Mouse (Mus musculus) midbrain, embryonic 14.5 days (tissue): Measurements from ENCODE around the gene Gm12394. TPM values are rescaled to one million over a fixed set of nuclear protein-coding genes. Genes with fewer than 3 reads are reported as not detected.
"Not testable (repeated sequence)": the region's sequence is repeated elsewhere in the genome, so short reads cannot be mapped to it uniquely, and the experiment has no call there.

Experiments
- ATAC-seq: fragments of 200-750 bp; cut with Nextera tagmentation; 2 replicates; pipeline ENCODE4 v1.8.0; 2017; ENCODE audit warnings: moderate number of reproducible peaks, moderate library complexity; ENCODE audit not compliant: low FRiP score, low TSS enrichment
- DNase-seq: peaks from one replicate; pipeline ENCODE4 v3.0.0-alpha.2; 2015
- H3K27ac ChIP-seq: fragments of 300-500 bp; sonication (generic); replicated peaks from 2 replicates; pipeline ENCODE4 v1.5.1; 2014; ENCODE audit warnings: mild to moderate bottlenecking, low read depth, low read length, moderate library complexity
- H3K27me3 ChIP-seq: fragments of 300-500 bp; sonication (generic); 2 replicates; pipeline ENCODE4 v1.6.1; 2014; ENCODE audit warnings: low read length, control low read depth, mixed read lengths; ENCODE audit not compliant: control insufficient read depth, insufficient read depth
- H3K36me3 ChIP-seq: fragments of 300-500 bp; sonication (generic); 2 replicates; pipeline ENCODE4 v1.6.1; 2014; ENCODE audit warnings: low read length, control low read depth; ENCODE audit not compliant: control insufficient read depth, insufficient read depth
- H3K4me1 ChIP-seq: fragments of 300-500 bp; sonication (generic); 2 replicates; pipeline ENCODE4 v1.6.1; 2014; ENCODE audit warnings: mild to moderate bottlenecking, antibody characterized with exemption, low read length, control low read depth; ENCODE audit not compliant: control insufficient read depth, insufficient read depth
- H3K4me2 ChIP-seq: fragments of 300-500 bp; sonication (generic); 2 replicates; pipeline ENCODE4 v1.6.1; 2014; ENCODE audit warnings: mild to moderate bottlenecking, low read length, moderate library complexity
- H3K4me3 ChIP-seq: fragments of 300-500 bp; sonication (generic); replicated peaks from 2 replicates; pipeline ENCODE4 v1.5.1; 2014; ENCODE audit warnings: low read depth, low read length
- H3K9ac ChIP-seq: fragments of 300-500 bp; sonication (generic); replicated peaks from 2 replicates; pipeline ENCODE4 v1.6.1; 2014; ENCODE audit warnings: mild to moderate bottlenecking, low read length, moderate library complexity
- H3K9me3 ChIP-seq: fragments of 300-500 bp; sonication (generic); 2 replicates; pipeline ENCODE4 v1.6.1; 2016; ENCODE audit warnings: low read length, control low read depth, mixed read lengths; ENCODE audit not compliant: control insufficient read depth
- WGBS: fragments of 180-500 bp; shearing (Covaris S2); extraction: QIAGEN DNeasy Blood & Tissue Kit; methylation state at CpG from one replicate; pipeline ENCODE4 v1.1.7; 2014; 5-methylcytosine and 5-hydroxymethylcytosine counted together
- polyA plus RNA-seq: library from polyadenylated mRNA; unstranded; fragments of >200 nt; fragmentation: Nextera tagmentation; extraction: Ambion mirVana; gene quantifications from 2 replicates; pipeline ENCODE4 v1.2.1, GENCODE M21; 2014

The Gm12394 gene
- polyA plus RNA-seq, 1 experiment from 2014 or later = 0.92 TPM

DNA sequence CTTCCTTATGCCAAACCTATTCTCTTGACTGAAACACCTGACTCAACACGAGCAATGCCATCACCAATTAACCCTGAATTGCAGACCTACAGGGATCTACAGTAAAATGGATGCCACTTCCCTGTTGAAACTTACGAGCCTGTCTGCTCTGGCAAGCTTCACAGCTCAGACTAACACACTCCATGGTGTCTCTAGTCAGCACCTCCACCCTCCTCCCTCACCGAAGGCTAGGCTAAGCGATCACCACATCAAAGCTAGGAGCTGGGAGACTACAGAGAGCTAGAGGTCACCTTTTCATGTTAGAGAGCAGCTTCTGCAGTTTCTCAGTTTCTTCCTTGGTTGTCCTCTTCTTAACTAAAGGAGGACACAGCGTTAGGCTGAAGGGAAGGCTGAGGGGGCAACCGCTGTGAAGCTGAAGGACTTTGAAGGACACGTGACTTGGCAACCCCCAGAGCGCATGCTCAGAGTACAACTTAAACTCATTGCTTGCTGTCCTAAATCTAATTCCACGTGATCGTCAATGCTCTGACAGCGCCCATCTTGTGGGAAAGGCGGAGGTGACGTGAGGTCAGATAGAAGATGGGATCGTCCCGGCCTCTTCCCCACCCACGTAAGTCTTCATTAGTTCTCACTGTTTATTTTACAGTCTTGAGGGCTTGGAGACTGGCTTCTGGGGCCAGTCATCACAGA lies 16.3 kb upstream of the Gm12394 start:
- no peak overlapping the region for H3K4me3 ChIP-seq
- no peaks in the 10 kb centered on the region for H3K4me1 ChIP-seq
- H3K36me3 ChIP-seq = no peaks in the 10 kb centered on the region
- H3K9me3 ChIP-seq = no peaks in the 10 kb centered on the region
- H3K4me2 ChIP-seq = no peak overlapping the region
- DNase-seq (no peak), ATAC-seq (no peak)
- no peaks in the 10 kb centered on the region for H3K27me3 ChIP-seq
- H3K9ac ChIP-seq = no peak overlapping the region
- WGBS = 87% methylated on average over 16 of the region's 16 CpGs
- no peak overlapping the region for H3K27ac ChIP-seq

GRCm38 (mm10) chr4:42872151-42872550 lies 15.6 kb upstream of the Gm12394 start:
- ATAC-seq (no peak), DNase-seq (no peak)
- H3K4me1 ChIP-seq = no peaks in the 10 kb centered on the region
- no peak overlapping the region for H3K4me2 ChIP-seq
- no peak overlapping the region for H3K9ac ChIP-seq
- H3K9me3 ChIP-seq = no peaks in the 10 kb centered on the region
- WGBS = 98% methylated on average over 7 of the region's 7 CpGs
- H3K27ac ChIP-seq = no peak overlapping the region
- no peaks in the 10 kb centered on the region for H3K36me3 ChIP-seq
- no peaks in the 10 kb centered on the region for H3K27me3 ChIP-seq
- no peak overlapping the region for H3K4me3 ChIP-seq

DNA sequence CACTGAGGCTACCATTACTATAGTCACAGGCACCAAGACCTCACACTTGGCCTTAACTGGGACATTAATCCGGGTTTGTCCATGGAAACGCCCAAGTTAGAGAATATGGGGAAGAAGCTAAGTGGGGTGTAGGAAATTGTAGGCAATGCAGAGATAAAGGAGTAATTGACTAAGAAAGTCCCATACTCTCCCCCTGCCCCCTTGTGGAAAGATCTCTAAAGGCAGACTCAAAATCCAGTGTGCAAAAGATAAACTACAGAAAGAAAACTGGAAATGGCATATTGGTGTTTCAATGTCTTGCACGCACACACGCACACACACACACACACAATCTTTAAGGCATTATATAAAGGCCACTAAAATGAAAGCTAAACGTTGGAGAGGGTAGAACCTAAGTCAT lies 14.2 kb upstream of the Gm12394 start:
- no peak for DNase-seq
- Histone ChIP-seq H3K27ac (no peak overlapping the region), H3K4me3 (no peak overlapping the region), H3K36me3 (no peaks in the 10 kb centered on the region), H3K27me3 (no peaks in the 10 kb centered on the region), H3K4me2 (no peak overlapping the region), H3K4me1 (no peaks in the 10 kb centered on the region), H3K9ac (no peak overlapping the region), H3K9me3 (no peaks in the 10 kb centered on the region)
- ATAC-seq = no peak
- 87% methylated on average over 5 of the region's 5 CpGs for WGBS

DNA sequence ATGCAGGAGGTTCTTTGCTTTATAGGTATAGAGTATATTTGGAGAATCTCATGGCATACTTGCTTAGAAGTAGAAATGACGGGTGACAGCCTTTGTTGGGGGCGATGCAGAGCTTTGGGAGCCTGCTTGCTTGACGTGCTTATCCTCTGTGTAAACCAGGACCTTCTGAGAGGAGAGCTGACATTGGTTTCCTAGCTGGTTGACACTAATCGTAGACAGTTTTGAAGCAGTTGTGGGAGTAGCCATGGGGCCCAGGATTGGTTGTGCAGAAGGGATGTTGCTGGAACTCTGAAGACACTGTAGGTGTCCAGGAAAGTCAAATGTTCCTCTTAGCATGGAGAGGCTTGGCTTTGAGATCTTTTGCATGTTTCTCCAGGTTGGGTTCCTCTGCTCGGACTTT lies 11.6 kb upstream of the Gm12394 start:
- Histone ChIP-seq H3K4me1 (no peaks in the 10 kb centered on the region), H3K9me3 (no peaks in the 10 kb centered on the region), H3K36me3 (no peaks in the 10 kb centered on the region), H3K4me2 (no peak overlapping the region), H3K4me3 (no peak overlapping the region), H3K27me3 (no peaks in the 10 kb centered on the region), H3K9ac (no peak overlapping the region), H3K27ac (no peak overlapping the region)
- DNase-seq = no peak
- 87% methylated on average over 5 of the region's 5 CpGs for WGBS
- ATAC-seq = no peak

- Histone ChIP-seq H3K36me3 (no peaks in the 10 kb centered on the region), H3K4me1 (no peaks in the 10 kb centered on the region), H3K27me3 (no peaks in the 10 kb centered on the region), H3K4me2 (no peak overlapping the region), H3K9me3 (no peaks in the 10 kb centered on the region), H3K9ac (no peak overlapping the region), H3K27ac (no peak overlapping the region), H3K4me3 (no peak overlapping the region)
- 85% methylated on average over 3 of the region's 3 CpGs for WGBS
- DNase-seq = no peak
- no peak for ATAC-seq
Observed at GRCm38 (mm10) chr4:42867390-42867789, 10.8 kb upstream of the Gm12394 start.

DNA sequence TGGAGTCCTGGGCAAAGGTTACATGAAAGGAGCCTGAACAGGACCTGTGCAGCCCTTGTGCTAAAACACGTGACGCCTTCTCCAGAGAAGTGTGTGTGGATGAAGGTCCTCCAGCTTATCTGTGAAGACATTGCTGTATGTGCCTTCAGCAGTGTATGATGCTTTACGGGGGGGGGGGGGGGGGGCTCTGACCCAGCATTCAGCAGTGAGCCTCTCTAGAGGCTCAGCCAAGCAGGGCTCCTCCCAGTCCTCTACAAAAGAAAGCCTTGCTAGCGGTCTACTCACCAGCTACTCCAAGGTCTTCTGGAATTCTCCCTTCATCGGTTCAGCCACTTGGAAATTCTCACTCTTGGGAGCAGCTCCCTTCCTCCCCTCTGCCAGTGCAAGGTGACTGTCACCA lies 6.9 kb upstream of the Gm12394 start:
- H3K27me3 ChIP-seq, DNase-seq, H3K36me3 ChIP-seq, H3K27ac ChIP-seq, H3K9ac ChIP-seq, H3K9me3 ChIP-seq, H3K4me2 ChIP-seq, H3K4me3 ChIP-seq, ATAC-seq, H3K4me1 ChIP-seq: not testable (repeated sequence)
- WGBS = 90% methylated on average over 5 of the region's 5 CpGs

GRCm38 (mm10) chr4:42860483-42860882 lies 3.9 kb upstream of the Gm12394 start:
- not testable (repeated sequence) for ATAC-seq, H3K4me3 ChIP-seq, DNase-seq, H3K9me3 ChIP-seq, H3K27me3 ChIP-seq, H3K9ac ChIP-seq, H3K27ac ChIP-seq, H3K4me1 ChIP-seq, H3K36me3 ChIP-seq, H3K4me2 ChIP-seq
- WGBS = 91% methylated on average over 9 of the region's 9 CpGs

DNA sequence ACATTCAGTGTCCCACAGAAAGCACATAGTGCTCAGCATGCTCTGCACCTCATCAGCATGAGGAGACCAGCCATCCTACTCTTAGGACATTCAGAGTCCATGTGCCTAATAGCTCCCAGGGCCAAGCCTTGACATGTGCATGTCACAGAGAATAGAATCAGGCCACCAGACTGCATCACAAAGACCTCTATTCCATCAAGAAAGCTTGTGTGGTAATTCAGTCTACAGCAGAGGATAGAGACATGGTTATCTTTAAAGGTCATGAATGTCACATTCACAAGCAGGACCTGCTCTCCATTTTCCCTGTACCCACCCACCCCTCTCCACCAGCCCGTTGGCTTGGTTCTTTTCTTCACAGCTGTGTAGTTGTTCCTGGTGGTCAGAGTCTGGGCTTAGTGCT lies 2.8 kb downstream of the Gm12394 start, which contains the start of gene Fam205a1:
Gene Fam205a1, minus strand, starts transcription at position 101 of the 400 bp plus-strand sequence.
- WGBS = 82% methylated on average over 1 of the region's 1 CpGs
- ATAC-seq, H3K27me3 ChIP-seq: not testable (repeated sequence)

DNA sequence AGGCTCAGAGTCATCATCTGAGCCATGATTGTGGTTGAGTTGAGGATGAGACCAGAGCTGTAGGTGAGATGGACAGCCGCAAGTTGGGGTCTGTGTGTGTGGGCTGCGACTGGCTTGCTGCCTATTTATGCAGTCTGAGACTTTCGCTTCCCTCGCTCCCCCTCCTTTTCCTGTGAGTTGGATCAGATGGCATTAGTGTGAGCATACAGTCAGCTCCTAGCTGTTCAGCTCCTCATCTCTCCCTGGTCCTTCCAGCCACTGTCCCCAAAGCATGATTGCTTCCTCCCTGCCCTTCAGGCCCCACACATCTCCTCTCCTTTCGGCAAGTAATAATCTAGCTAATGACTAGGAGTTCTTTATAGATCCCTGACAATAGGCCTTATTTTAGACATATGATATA lies 82.7 kb downstream of the Gm12394 start, which contains the start of gene Ccl21a:
Gene Ccl21a, minus strand, starts transcription at position 101 of the 400 bp plus-strand sequence.
- H3K27me3 ChIP-seq = not testable (repeated sequence)

More for the DNA sequence above, 2.8 kb downstream of the Gm12394 start, which contains the start of gene Fam205a1:
- H3K36me3 ChIP-seq, H3K27ac ChIP-seq, H3K4me2 ChIP-seq, H3K9ac ChIP-seq, H3K4me1 ChIP-seq, H3K9me3 ChIP-seq, DNase-seq, H3K4me3 ChIP-seq: not testable (repeated sequence)

More for the DNA sequence above, 82.7 kb downstream of the Gm12394 start, which contains the start of gene Ccl21a:
- H3K4me1 ChIP-seq, H3K4me2 ChIP-seq, H3K36me3 ChIP-seq, H3K9ac ChIP-seq, DNase-seq, H3K9me3 ChIP-seq, H3K27ac ChIP-seq, ATAC-seq, H3K4me3 ChIP-seq: not testable (repeated sequence)
- WGBS = no CpG with 5 or more reads among the region's 5 CpGs
